Mouse (Mus musculus) liver, adult 2 months (tissue): ENCODE results near the gene Pet117. TPM values are rescaled to one million over a fixed set of nuclear protein-coding genes. Genes with fewer than 3 reads are reported as not detected.

Experiments used
- DNase-seq: peaks from one replicate; pipeline ENCODE4 v3.0.0-alpha.2; 2011; ENCODE audit warnings: low read depth, low spot score; ENCODE audit errors: extremely low read depth
- H3K27ac ChIP-seq: fragments of 200-500 bp; replicated peaks from 2 replicates; pipeline ENCODE4 v1.5.1; 2012; ENCODE audit warnings: low read depth, mild to moderate bottlenecking, control low read depth, inconsistent platforms, low read length; ENCODE audit not compliant: insufficient read depth
- H3K27me3 ChIP-seq: fragments of 200-500 bp; 2 replicates; pipeline ENCODE4 v1.6.1; 2012; ENCODE audit warnings: mild to moderate bottlenecking, moderate library complexity, low read length, inconsistent platforms; ENCODE audit not compliant: control insufficient read depth, insufficient read depth
- H3K36me3 ChIP-seq: fragments of 200-500 bp; 2 replicates; pipeline ENCODE4 v1.6.1; 2012; ENCODE audit warnings: low read length, inconsistent platforms; ENCODE audit not compliant: control insufficient read depth, insufficient read depth
- H3K4me1 ChIP-seq: fragments of 200-500 bp; 2 replicates; pipeline ENCODE4 v1.6.1; 2011; ENCODE audit warnings: low read length; ENCODE audit not compliant: control insufficient read depth, insufficient read depth
- H3K4me3 ChIP-seq: fragments of 200-500 bp; 2 replicates; pipeline ENCODE4 v1.5.1; 2011; ENCODE audit warnings: low read depth, mild to moderate bottlenecking, control low read depth, low read length, moderate library complexity; ENCODE audit not compliant: insufficient read depth
- H3K79me2 ChIP-seq: fragments of 200-500 bp; 2 replicates; pipeline ENCODE4 v1.6.1; 2012; ENCODE audit warnings: inconsistent platforms, mild to moderate bottlenecking, low read length, moderate library complexity; ENCODE audit not compliant: control insufficient read depth, insufficient read depth
- H3K9ac ChIP-seq: fragments of 200-500 bp; 2 replicates; pipeline ENCODE4 v1.6.1; 2012; ENCODE audit warnings: low read depth, mild to moderate bottlenecking, control low read depth, inconsistent platforms, low read length
- CTCF ChIP-seq: fragments of 200-500 bp; IDR thresholded peaks from 2 replicates; pipeline ENCODE4 v1.5.1; 2011; ENCODE audit warnings: low read depth, low read length, control low read depth
- POLR2A ChIP-seq: fragments of 200-500 bp; IDR thresholded peaks from 2 replicates; pipeline ENCODE4 v1.6.1; 2011; ENCODE audit warnings: low read length, control low read depth; ENCODE audit not compliant: insufficient read depth; ENCODE audit errors: extremely low read depth
- WGBS: fragments of 180-500 bp; shearing (Covaris S2); methylation state at CpG from one replicate; pipeline ENCODE4 v1.1.7; 2018; 5-methylcytosine and 5-hydroxymethylcytosine counted together
- polyA plus RNA-seq: library from polyadenylated mRNA; depleted of rRNA; stranded (reverse); fragments of >200 nt; gene quantifications from 2 replicates; pipeline ENCODE4 v1.2.3, GENCODE M21; 2012
- total RNA-seq: library from RNA; depleted of rRNA; stranded (reverse); fragments of >200 nt; gene quantifications from 2 replicates; pipeline ENCODE4 v1.2.3, GENCODE M21; 2014

The Pet117 gene
- total and polyA plus RNA-seq, 2 experiments: not detected

GRCm38 (mm10) chr2:144388416-144388815, 19.6 kb downstream of the Pet117 start:
- H3K36me3 ChIP-seq: peaks cover 36% of the 10 kb centered on the region
- H3K27ac ChIP-seq: peak overlapping the region; percentile 59
- no peak overlapping the region for H3K4me3 ChIP-seq

GRCm38 (mm10) chr2:144399531-144399930, 30.7 kb downstream of the Pet117 start:
- H3K9ac ChIP-seq: no peak overlapping the region
- no peak for DNase-seq
- no peak overlapping the region for H3K4me3 ChIP-seq
- no peaks in the 10 kb centered on the region for H3K27me3 ChIP-seq
- H3K79me2 ChIP-seq: peaks cover 2% of the 10 kb centered on the region; the same call in 1 of the 2 replicates
- 88% methylated on average over 4 of the region's 4 CpGs for WGBS
- no peak for TF ChIP-seq CTCF
- H3K27ac ChIP-seq: no peak overlapping the region
- no peaks in the 10 kb centered on the region for H3K4me1 ChIP-seq
- peaks cover 41% of the 10 kb centered on the region for H3K36me3 ChIP-seq

More at GRCm38 (mm10) chr2:144388416-144388815, 19.6 kb downstream of the Pet117 start:
- Histone ChIP-seq H3K9ac (no peak overlapping the region), H3K79me2 (0 out of 2 replicates have a peak, but pooled peaks cover under 1% of the 10 kb centered on the region), H3K4me1 (peaks cover 11% of the 10 kb centered on the region), H3K27me3 (no peaks in the 10 kb centered on the region)
- peak; percentile 95 for DNase-seq
- TF ChIP-seq POLR2A: no peak
- no peak for TF ChIP-seq CTCF
- 21% methylated on average over 3 of the region's 3 CpGs for WGBS

- no peak overlapping the region for H3K9ac ChIP-seq
- peaks cover 2% of the 10 kb centered on the region; the same call in 1 of the 2 replicates for H3K79me2 ChIP-seq
- peaks cover 46% of the 10 kb centered on the region for H3K36me3 ChIP-seq
- H3K27me3 ChIP-seq: no peaks in the 10 kb centered on the region
- WGBS: 91% methylated on average over 6 of the region's 6 CpGs
- no peak overlapping the region for H3K27ac ChIP-seq
- TF ChIP-seq POLR2A (no peak), CTCF (no peak)
- no peak for DNase-seq
- no peak overlapping the region for H3K4me3 ChIP-seq
- no peaks in the 10 kb centered on the region for H3K4me1 ChIP-seq
Observed at GRCm38 (mm10) chr2:144400659-144401058, 31.9 kb downstream of the Pet117 start.

GRCm38 (mm10) chr2:144409037-144409436, 40.2 kb downstream of the Pet117 start:
- Histone ChIP-seq H3K4me1 (no peaks in the 10 kb centered on the region), H3K27me3 (no peaks in the 10 kb centered on the region), H3K9ac (no peak overlapping the region), H3K36me3 (peaks cover 26% of the 10 kb centered on the region), H3K27ac (no peak overlapping the region), H3K79me2 (no peaks in the 10 kb centered on the region), H3K4me3 (no peak overlapping the region)
- TF ChIP-seq POLR2A (no peak), CTCF (no peak)
- no peak for DNase-seq
- WGBS: 87% methylated on average over 4 of the region's 4 CpGs

GRCm38 (mm10) chr2:144410603-144411002, 41.8 kb downstream of the Pet117 start:
- Histone ChIP-seq H3K9ac (no peak overlapping the region), H3K27me3 (no peaks in the 10 kb centered on the region), H3K79me2 (no peaks in the 10 kb centered on the region), H3K4me1 (no peaks in the 10 kb centered on the region), H3K27ac (no peak overlapping the region), H3K36me3 (peaks cover 16% of the 10 kb centered on the region), H3K4me3 (no peak overlapping the region)
- TF ChIP-seq POLR2A (no peak), CTCF (no peak)
- WGBS: 85% methylated on average over 3 of the region's 3 CpGs
- DNase-seq: no peak

GRCm38 (mm10) chr2:144414646-144415045, 45.9 kb downstream of the Pet117 start:
- Histone ChIP-seq H3K4me3 (no peak overlapping the region), H3K27me3 (no peaks in the 10 kb centered on the region), H3K36me3 (no peaks in the 10 kb centered on the region), H3K9ac (no peak overlapping the region), H3K4me1 (no peaks in the 10 kb centered on the region), H3K79me2 (no peaks in the 10 kb centered on the region), H3K27ac (no peak overlapping the region)
- WGBS: 96% methylated on average over 1 of the region's 1 CpGs
- TF ChIP-seq POLR2A (no peak), CTCF (no peak)
- DNase-seq: no peak
